Mouse (Mus musculus): ENCODE data around the gene Tep1.
"Not testable (repeated sequence)": the region's sequence is repeated elsewhere in the genome, so short reads cannot be mapped to it uniquely, and the experiment has no call there.

Tep1 gene

DNA sequence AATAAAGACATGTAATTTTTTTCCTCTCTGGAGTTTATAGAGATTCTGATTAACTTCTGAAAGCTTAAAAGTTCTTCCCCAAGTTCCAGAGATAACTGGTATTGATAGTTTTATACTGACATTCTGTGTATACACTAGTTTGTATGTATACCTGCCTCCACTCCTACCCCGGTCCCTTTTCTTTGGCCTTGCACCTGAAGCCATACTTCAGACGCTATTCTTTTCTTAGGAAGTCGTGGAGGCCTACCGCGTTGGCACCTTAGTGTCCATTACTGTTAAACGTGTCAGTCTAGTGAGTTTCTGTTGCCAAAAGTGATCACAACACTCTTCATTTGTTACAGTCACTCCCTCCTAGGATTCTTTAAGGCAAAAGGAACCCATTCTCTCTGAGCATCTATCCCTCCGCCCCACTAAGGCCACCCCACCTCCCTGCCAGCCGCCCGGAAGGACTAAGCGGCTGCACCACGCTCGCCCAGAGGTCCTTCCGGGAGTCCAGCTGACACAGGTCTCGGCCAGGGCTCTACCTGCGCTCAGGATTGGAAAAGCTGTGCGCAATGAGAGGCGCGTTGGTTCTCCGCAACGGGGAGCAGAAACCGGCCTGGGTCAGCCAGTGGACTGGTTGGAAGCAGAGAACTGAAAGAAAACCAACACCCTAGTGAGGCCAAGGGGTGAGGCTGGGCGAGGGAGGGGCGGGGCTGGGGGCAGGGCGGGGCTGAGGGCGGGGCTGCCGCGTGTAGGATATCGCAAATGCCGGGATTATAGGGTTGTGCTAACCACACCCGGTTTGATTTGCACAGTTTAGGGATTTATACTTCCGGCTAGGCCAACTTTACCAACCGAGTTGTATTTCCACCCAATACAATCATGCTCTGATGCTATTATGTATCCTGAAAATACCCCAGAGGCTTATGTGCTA lies at the start of gene Tep1:
Tep1 (minus strand) TSS at position 672 of the 916 bp plus-strand sequence.
- peak; percentile 88 for DNase-seq (ENCODE audit: inconsistent ontology term)

- no peak for DNase-seq (ENCODE audit: inconsistent ontology term)
These were observed 41.0 kb upstream of the Tep1 start for GRCm38 (mm10) chr14:50911356-50911755.

DNA sequence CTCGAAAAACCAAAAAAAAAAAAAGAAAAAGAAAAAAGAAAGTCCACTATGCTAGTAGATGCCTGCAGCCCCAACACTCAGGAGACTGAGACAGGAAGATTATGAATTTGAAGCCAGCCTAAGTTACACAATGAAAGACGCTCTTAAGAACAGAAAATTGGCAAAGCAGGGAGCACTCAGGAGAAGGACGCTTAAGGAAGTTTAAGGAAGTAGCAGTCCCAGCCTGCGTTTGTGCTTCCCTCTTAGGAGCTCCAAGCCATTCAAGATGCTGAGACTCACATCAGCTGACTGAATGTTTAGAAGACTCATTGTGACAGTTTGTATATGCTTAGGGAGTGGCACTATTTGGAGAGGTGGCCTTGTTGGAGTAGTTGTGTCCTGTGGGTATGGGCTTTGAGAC lies 37.8 kb upstream of the Tep1 start:
- no peak for DNase-seq (ENCODE audit: inconsistent ontology term)

- DNase-seq (ENCODE audit: inconsistent ontology term), result not testable (repeated sequence)
These were observed 35.0 kb upstream of the Tep1 start for GRCm38 (mm10) chr14:50905327-50905726.

DNA sequence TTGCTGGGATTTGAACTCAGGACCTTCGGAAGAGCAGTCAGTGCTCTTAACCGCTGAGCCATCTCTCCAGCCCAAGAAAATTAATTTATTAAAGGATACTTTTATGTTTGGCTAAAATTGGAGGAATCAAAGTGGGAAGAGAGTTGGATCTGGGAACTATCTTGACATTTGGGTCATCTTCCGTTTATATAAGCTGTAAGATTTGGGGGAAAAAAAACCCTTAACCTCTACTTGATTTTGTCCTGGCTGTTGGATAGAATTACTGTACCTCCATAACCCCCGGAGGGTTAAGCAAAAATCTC lies 34.4 kb upstream of the Tep1 start:
- DNase-seq (ENCODE audit: inconsistent ontology term), result no peak

DNA sequence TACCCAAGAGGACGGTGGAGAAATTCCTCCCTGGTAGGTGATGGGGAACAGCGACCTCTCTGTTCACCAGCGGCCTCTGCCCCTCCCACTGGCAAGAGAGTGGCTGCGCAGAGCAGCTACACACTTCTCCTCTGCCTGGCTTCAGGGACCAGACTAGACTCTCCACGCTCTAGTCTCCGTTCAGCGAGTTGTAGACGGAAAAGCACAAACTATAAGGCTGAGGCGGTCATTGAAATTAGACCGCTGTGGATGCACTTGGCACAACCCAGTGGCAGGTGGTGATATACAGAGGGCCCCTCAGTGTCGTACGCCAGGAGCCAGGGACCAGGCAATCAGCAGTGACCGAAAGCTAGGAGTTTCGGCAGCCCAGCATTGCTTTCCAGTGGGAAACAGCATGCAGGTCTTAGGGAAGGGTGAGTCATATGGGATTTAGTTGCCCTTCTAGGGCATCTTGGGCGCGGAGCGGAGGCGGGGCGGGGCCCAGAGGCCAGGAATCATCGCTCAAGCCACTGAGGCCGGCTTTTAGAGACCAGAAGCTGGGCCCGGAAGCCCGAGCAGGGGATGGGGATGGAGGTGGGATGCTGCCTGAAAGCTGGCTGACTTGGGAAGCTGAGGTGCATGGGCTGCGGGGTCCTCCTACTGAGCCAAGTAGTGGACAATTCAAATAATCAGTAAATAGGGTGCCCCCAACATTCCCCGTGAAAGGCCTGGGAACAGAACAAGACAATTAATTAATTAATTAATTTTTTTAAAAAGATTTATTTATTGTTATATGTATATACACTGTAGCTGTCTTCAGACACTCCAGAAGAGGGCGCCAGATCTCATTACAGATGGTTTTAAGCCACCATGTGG lies 33.8 kb upstream of the Tep1 start:
- DNase-seq (ENCODE audit: inconsistent ontology term), result peak; percentile 72

- not testable (repeated sequence) for DNase-seq (ENCODE audit: inconsistent ontology term)
These were observed 27.6 kb upstream of the Tep1 start for GRCm38 (mm10) chr14:50897992-50898391.

GRCm38 (mm10) chr14:50897374-50897765 lies 27.0 kb upstream of the Tep1 start, which contains the start of gene Klhl33:
TSS of gene Klhl33 (minus strand) at chr14:50897507.
- no peak for DNase-seq (ENCODE audit: inconsistent ontology term)

GRCm38 (mm10) chr14:50896747-50897373 lies 26.5 kb upstream of the Tep1 start:
- DNase-seq (ENCODE audit: inconsistent ontology term), result no peak

DNA sequence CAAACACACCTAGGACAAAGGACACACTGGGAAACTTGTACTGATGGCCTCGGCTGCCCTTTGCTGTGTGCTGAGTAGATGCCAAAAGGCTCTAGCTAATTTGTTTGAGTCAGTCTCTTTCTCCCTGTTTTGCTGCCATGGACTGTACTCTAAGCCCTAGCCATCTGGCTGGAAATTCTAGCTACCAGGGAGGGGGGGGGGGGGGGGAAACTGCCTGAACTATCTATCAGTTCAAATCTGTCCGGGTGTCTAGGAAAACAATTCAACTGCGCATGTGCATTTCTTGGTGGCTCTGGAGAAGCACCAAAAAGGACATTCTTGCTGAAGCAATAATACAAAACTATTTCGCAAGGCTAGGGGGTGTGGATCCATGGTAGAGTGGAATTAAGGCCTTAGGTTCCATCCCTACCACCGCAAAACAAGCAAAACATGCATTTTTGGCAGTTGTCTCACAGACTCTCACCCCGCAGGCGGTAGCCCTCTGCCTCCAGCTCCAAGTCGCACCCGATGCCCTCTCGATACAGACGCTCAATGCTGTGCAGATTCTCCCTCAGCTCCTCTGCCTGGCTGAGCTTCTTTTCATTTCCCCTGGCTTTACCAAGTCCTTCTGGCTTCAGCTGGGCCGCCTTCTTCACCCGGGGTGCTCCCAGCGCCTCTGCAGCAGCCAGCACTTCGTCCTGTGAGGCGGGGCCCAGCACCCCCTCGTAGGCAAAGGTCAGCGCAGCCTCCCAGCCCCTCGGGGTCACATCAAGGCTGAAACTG lies 25.8 kb upstream of the Tep1 start:
- peak; percentile 85 for DNase-seq (ENCODE audit: inconsistent ontology term)

- no peak for DNase-seq (ENCODE audit: inconsistent ontology term)
These were observed 25.0 kb upstream of the Tep1 start for GRCm38 (mm10) chr14:50895407-50895806.

DNA sequence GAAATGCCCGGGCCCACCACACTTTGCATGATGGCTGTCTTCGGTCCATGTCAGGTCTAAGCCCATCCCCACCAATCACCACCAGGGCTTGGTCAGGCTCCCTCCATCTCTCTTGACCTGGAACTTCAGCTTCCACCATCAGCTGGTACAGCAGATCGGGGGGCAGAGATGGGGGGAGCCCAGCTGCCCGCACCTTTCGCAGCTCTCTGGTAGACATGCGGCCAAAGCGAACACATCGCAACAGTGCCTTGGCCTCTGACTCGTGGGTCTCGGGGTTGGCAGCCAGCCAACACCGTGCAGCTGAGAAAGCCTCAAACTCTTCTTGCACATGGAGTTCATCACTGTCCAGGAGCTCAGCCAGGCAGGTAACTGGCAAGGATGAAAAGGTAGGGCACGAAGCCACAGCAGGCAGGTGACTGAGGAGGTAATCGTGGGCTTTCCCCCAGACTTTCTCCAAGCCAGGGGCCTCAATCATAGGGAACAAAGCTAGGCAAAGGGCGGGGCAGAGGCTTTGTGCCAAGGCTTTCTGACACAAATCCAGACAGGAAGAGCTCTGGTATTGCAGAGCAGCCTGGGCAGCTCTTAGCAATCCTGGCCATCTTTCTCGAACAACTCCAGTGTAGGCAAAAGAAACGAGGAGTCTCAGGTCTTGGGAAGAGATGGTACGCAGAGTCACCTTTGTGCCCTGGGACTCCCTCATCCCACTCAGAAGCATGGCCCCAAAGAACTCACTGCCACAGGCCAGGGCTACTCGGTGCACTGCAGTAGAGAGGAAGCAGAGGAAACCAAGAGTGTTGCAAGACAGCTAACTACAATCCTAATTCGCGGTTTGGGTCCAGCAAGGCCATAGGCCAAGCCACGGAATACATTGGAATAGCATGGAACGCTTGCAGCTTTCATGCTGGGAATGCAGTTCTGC lies 22.4 kb upstream of the Tep1 start:
- DNase-seq (ENCODE audit: inconsistent ontology term), result no peak

- no peak for DNase-seq (ENCODE audit: inconsistent ontology term)
These were observed 21.7 kb upstream of the Tep1 start for GRCm38 (mm10) chr14:50892091-50892490.

DNA sequence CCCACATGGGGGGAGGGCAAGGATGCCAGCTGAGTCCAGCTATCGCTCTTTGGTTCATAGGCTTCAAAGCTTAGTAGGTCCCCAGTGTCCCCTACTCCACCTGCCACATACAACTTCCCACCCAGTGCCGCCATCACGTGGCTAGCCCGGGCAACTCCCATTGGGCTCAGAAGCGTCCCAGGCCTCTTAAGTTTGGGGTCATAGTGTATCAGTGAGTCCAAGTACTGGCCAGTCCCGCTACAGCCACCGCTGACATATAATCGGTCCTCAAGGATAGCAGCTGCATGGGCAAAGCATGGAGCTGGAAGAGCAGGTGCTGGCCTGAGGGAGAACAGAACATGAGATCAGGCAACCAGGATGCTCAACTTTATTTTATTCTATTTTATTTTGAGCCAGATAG lies 21.3 kb upstream of the Tep1 start:
- DNase-seq (ENCODE audit: inconsistent ontology term), result no peak

DNA sequence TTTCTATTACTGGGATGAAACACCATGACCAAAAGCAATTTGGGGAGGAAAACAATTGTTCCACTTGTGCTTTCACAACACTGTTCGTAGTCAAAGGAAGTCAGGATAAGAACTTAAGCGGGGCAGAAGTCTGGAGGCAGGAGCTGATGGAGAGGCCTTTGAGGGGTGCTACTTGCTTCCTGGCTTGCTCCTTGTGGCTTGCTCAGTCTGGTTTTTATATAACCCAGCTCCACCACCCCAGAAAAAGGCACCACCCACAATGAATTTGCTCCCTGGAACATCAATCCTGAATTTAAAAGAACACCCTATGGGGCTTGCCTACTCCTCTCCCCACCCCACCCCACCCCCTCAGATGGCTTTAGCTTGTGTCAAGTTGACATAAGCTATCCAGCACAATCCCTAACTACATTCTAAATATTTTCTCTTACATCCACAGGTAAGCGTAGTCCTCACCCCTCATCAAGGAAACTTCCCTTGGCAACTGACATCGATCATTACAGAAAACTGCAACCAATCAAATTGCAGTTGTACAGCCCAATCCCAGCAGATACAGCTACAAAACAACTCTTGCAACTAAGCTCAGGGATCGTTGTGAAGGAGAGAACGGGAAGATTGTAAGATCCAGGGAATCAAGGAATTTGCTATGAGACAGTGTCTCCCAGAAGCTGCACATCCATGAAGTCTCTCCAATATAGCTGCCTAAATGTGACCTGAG lies 6.0 kb upstream of the Tep1 start:
- DNase-seq (ENCODE audit: inconsistent ontology term), result no peak

DNA sequence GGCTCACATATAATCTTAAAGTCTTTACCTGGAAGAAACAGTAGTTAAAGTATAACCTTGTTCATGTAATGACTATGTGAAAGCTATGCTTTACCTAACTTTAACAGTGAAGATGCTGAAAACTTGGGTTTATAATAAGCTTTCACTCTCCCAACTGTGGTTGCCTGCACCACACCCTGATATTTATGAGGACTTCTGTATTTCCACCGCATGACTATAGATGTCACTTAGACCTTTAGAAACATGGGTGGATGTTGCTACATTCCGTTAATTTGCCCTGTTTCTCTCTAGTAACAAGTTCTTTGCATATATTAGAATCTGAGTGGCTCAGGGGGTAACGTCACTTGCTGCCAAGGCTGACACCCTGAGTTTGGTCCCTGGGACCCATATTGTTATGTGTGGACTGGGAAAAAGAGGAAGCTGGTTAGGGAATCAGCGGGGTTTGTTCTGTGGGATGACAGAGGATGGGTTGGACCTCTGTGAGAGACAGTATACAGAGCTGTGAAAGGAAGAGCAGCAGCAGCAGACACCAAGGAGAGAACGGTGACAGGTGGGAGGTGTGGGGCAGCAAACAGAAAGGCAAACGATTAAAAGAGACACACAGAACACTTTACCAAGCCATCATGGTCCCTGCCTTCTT lies 5.4 kb upstream of the Tep1 start:
- no peak for DNase-seq (ENCODE audit: inconsistent ontology term)

DNA sequence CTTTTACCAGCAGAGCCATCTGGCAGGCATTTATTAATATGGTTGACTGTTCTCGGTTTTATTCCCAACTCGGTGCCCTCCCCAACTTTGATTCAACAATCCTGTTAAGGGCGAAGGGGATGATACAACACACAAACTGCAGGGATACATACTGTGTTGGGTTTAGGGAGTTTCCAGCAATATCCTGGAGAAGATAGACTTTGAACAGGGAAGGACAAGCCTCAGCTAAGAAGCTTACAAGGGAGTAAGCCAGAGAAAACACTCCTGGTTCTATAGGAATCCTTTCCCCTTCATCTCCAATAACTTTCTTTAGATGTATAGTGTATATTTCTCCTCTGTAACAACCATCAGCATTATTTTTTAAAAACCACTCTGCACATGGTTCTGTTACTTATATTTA lies 4.8 kb upstream of the Tep1 start:
- DNase-seq (ENCODE audit: inconsistent ontology term), result no peak

DNA sequence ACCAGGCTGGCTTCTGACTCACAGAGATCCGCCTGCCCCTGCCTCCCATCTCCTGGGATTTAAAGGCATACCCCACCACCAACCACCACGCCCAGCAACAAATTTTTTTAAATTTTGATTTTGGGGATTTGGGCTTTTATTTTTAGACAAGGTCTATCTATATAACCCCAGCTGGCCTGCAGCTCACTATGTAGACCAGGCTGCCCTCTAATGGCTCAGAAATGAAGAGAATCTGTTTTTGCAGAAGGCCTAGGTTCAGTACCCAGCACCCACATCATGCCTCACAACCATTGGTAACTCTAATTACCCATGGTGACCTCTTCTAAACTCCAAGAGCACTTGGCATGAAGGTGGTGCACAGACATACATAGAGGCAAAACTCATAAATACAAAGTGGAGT lies 924 bp upstream of the Tep1 start:
- DNase-seq (ENCODE audit: inconsistent ontology term), result no peak

DNA sequence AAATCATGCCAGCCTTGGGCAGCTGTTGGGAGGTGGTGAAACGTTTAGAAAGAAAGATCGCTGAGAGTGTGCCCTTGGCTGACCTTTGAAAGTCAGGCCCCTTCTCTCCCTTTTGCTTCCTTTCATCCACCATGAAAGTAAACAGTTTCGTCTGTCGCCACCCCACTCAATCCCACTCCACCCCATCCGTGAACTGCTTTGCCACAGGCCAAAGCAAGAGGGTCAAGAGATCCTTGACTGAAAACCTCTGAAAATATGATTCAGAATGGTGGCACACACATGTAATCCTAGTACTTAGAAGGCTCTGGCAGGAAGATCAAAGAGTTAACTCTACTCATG lies 414 bp upstream of the Tep1 start:
- no peak for DNase-seq (ENCODE audit: inconsistent ontology term)

- DNase-seq (ENCODE audit: inconsistent ontology term), result no peak
These were observed 1.7 kb downstream of the Tep1 start for GRCm38 (mm10) chr14:50868656-50869055.

Measured in Muller cell, postnatal 12 days (primary cell).